Mouse (Mus musculus) myocyte (in vitro differentiated cells): Measurements from ENCODE around the gene Tnik. TPM values are rescaled to one million over a fixed set of nuclear protein-coding genes. Genes with fewer than 3 reads are reported as not detected.

Experiments used
- H3K27me3 ChIP-seq: one replicate; pipeline ENCODE4 v1.6.1; 2011; ENCODE audit not compliant: control insufficient read depth, insufficient read depth, insufficient read length
- H3K36me3 ChIP-seq: one replicate; pipeline ENCODE4 v1.6.1; 2011; ENCODE audit not compliant: control insufficient read depth, insufficient read depth
- H3K4me2 ChIP-seq: one replicate; pipeline ENCODE4 v1.6.1; 2011; ENCODE audit warnings: low read depth, control low read depth
- H3K4me3 ChIP-seq: one replicate; pipeline ENCODE4 v1.5.1; 2011; ENCODE audit warnings: mild to moderate bottlenecking, control low read depth, moderate library complexity
- H3K79me2 ChIP-seq: one replicate; pipeline ENCODE4 v1.6.1; 2011; ENCODE audit not compliant: control insufficient read depth, insufficient read depth
- H3ac ChIP-seq: one replicate; pipeline ENCODE4 v1.6.1; 2011; ENCODE audit not compliant: control insufficient read depth, insufficient read length
- CEBPB ChIP-seq: IDR thresholded peaks from 2 replicates; pipeline ENCODE4 v1.6.1; 2011; ENCODE audit warnings: mild to moderate bottlenecking, moderate library complexity; ENCODE audit not compliant: poor library complexity, insufficient read depth, severe bottlenecking
- E2F4 ChIP-seq: IDR thresholded peaks from one replicate; pipeline ENCODE4 v1.6.1; 2011; ENCODE audit warnings: mild to moderate bottlenecking, control low read depth, moderate library complexity; ENCODE audit not compliant: insufficient read depth
- MAX ChIP-seq: IDR thresholded peaks from one replicate; pipeline ENCODE4 v1.6.1; 2011; ENCODE audit warnings: low read depth, mild to moderate bottlenecking, control low read depth
- MYOD1 ChIP-seq, 3 experiments: IDR thresholded peaks; one replicate each; pipeline ENCODE4 v1.6.1; 2011; ENCODE audit warnings: control low read depth in 2 of 3, low read depth in 2 of 3, mild to moderate bottlenecking in 2 of 3, moderate library complexity in 1 of 3; ENCODE audit not compliant: insufficient read length in 2 of 3, control insufficient read depth in 1 of 3
- MYOG ChIP-seq, 3 experiments: IDR thresholded peaks; one replicate each; pipeline ENCODE4 v1.6.1; 2011; ENCODE audit warnings: control low read depth in 2 of 3, low read depth in 2 of 3, mild to moderate bottlenecking in 2 of 3; ENCODE audit not compliant: insufficient read length in 2 of 3, control insufficient read depth in 1 of 3, insufficient read depth in 1 of 3
- POLR2A ChIP-seq: IDR thresholded peaks from one replicate; pipeline ENCODE4 v1.6.1; 2011; ENCODE audit warnings: low read depth, mild to moderate bottlenecking, control low read depth, moderate library complexity; ENCODE audit not compliant: insufficient read length
- POLR2AphosphoS2 ChIP-seq: IDR thresholded peaks from one replicate; pipeline ENCODE4 v1.6.1; 2011; ENCODE audit warnings: low read depth, control low read depth; ENCODE audit not compliant: insufficient read length
- REST ChIP-seq: IDR thresholded peaks from one replicate; pipeline ENCODE4 v1.6.1; 2011; ENCODE audit warnings: mild to moderate bottlenecking, control low read depth, moderate library complexity; ENCODE audit not compliant: insufficient read depth, insufficient read length
- SRF ChIP-seq: IDR thresholded peaks from one replicate; pipeline ENCODE4 v1.6.1; 2011; ENCODE audit warnings: low read depth; ENCODE audit not compliant: control insufficient read depth, insufficient read length
- TCF12 ChIP-seq: IDR thresholded peaks from one replicate; pipeline ENCODE4 v1.6.1; 2011; ENCODE audit warnings: mild to moderate bottlenecking, control low read depth; ENCODE audit not compliant: poor library complexity, insufficient read depth, severe bottlenecking
- TCF3 ChIP-seq: IDR thresholded peaks from one replicate; pipeline ENCODE4 v1.6.1; 2011; ENCODE audit warnings: low read depth, control low read depth; ENCODE audit not compliant: insufficient read length
- USF1 ChIP-seq: IDR thresholded peaks from one replicate; pipeline ENCODE4 v1.6.1; 2011; ENCODE audit warnings: low read depth, mild to moderate bottlenecking, control low read depth, moderate library complexity
- polyA plus RNA-seq: library from polyadenylated mRNA; unstranded; fragments of >200 nt; fragmentation: generic; extraction: Trizol; gene quantifications from one replicate; pipeline ENCODE4 v1.2.1, GENCODE M21; 2012; ENCODE audit warnings: missing spikeins

Gene Tnik
- polyA plus RNA-seq, 1 experiment, result 1.8 TPM

DNA sequence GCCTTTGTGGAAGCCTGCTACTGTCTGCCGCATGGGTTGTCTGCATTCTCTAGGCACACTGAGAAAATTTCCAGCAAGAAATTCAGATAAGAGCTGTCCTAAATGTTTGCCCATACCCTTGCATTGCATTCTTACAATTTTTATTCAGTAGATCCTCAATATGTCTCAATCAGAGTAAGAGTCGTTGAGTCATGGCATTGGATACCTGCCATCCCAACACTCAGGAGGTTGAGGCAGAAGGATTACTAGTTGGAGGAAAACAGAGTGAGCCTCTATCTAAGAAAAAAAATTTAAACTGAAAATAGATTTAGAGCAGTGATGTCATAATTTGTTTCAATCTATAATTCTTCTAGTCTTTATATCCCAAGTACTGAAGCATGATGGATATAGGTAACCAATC, 109.4 kb downstream of the Tnik start:
- H3ac ChIP-seq, result no peak overlapping the region
- no peak overlapping the region for H3K4me3 ChIP-seq
- H3K36me3 ChIP-seq, result no peaks in the 10 kb centered on the region
- no peak overlapping the region for H3K4me2 ChIP-seq
- TF ChIP-seq CEBPB (no peak), USF1 (no peak), REST (no peak), MAX (no peak), SRF (no peak), TCF3 (no peak), MYOD1 (IDR thresholded peaks at IDR 0.05; ENCODE audit: control insufficient read depth in 1 of 3, insufficient read length in 2 of 3, low read depth in 2 of 3) (no peak), POLR2AphosphoS2 (no peak), TCF12 (no peak), MYOG (IDR thresholded peaks at IDR 0.05; ENCODE audit: control insufficient read depth in 1 of 3, insufficient read depth in 1 of 3, insufficient read length in 2 of 3, low read depth in 2 of 3) (no peak), E2F4 (no peak), POLR2A (no peak)
- no peaks in the 10 kb centered on the region for H3K27me3 ChIP-seq
- no peaks in the 10 kb centered on the region for H3K79me2 ChIP-seq

DNA sequence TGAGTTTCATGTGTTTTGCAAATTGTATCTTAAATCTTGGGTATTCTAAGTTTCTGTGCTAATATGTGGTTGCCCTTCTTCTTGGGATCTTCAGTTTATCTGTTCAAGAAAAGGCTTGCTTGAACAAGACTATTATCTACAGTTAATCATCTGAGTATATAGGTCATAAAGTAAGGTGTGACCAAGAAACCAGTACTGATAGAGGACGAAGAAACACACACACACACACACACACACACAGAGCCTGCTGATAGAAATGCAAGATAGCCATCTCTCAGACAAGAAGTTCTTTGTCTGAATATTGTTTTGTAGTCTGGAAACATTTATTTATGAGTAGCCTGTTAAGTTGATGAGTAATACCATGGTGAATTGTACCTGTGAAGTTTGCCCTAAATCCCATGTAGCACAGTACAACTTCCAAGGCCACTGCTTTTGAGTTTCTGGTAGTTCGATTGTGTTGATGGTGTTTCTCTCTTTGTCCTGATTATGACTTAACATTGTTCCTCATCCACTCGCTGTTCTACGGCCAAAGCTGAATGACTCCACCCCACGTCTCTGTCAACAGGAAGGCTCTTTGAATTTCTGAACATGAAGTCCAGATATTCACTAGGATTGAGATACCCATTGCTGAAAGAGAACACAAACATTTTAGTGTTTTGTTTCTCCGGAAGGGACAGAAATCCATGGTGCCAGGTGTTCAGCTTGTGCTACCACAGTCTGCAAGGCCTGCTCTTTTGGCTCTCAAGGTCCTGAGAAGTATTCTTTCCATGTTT, 111.9 kb downstream of the Tnik start:
- Histone ChIP-seq H3K4me2 (no peak overlapping the region), H3K79me2 (no peaks in the 10 kb centered on the region)
- TF ChIP-seq TCF3, result no peak

DNA sequence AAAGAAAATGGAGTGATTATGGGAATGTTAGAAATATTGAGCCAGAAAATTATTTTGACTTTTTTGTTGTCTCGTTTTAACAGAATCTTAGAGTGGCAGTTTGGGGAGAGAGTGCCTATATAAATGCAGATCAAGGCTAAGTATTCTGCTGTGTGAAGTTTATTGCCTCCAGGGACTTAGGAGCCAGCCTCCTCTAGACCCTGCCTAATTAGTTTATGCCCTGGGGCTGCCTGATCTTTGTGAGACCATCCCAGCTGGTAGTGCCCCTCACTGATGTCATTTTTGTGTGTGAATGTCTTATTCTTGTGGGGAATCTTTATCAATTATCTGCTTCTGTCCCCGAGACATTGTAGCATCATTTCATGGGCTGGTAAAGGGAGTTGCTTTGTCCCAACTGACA, 117.2 kb downstream of the Tnik start:
- Histone ChIP-seq H3K4me2 (no peak overlapping the region), H3K36me3 (no peaks in the 10 kb centered on the region), H3ac (no peak overlapping the region), H3K79me2 (no peaks in the 10 kb centered on the region), H3K4me3 (no peak overlapping the region), H3K27me3 (no peaks in the 10 kb centered on the region)
- no peak for TF ChIP-seq USF1
- TF ChIP-seq MYOD1 (IDR thresholded peaks at IDR 0.05; ENCODE audit: control insufficient read depth in 1 of 3, insufficient read length in 2 of 3, low read depth in 2 of 3), result no peak
- TF ChIP-seq TCF12, result no peak
- no peak for TF ChIP-seq SRF
- TF ChIP-seq CEBPB, result no peak
- no peak for TF ChIP-seq E2F4
- TF ChIP-seq TCF3, result no peak
- no peak for TF ChIP-seq REST
- no peak for TF ChIP-seq MAX
- TF ChIP-seq MYOG (IDR thresholded peaks at IDR 0.05; ENCODE audit: control insufficient read depth in 1 of 3, insufficient read depth in 1 of 3, insufficient read length in 2 of 3, low read depth in 2 of 3), result no peak

More for the DNA sequence above, 111.9 kb downstream of the Tnik start:
- no peaks in the 10 kb centered on the region for H3K36me3 ChIP-seq
- H3ac ChIP-seq, result no peak overlapping the region
- no peaks in the 10 kb centered on the region for H3K27me3 ChIP-seq
- no peak overlapping the region for H3K4me3 ChIP-seq

- H3K36me3 ChIP-seq, result no peaks in the 10 kb centered on the region
- H3ac ChIP-seq, result no peak overlapping the region
- no peak for TF ChIP-seq CEBPB
- no peak for TF ChIP-seq USF1
- no peaks in the 10 kb centered on the region for H3K27me3 ChIP-seq
- no peak overlapping the region for H3K4me2 ChIP-seq
- no peak overlapping the region for H3K4me3 ChIP-seq
- H3K79me2 ChIP-seq, result no peaks in the 10 kb centered on the region
Measured at GRCm38 (mm10) chr3:28383526-28384126, 120.6 kb downstream of the Tnik start.

GRCm38 (mm10) chr3:28385199-28385975, 122.4 kb downstream of the Tnik start:
- H3K27me3 ChIP-seq, result no peaks in the 10 kb centered on the region
- no peak overlapping the region for H3K4me2 ChIP-seq
- no peaks in the 10 kb centered on the region for H3K36me3 ChIP-seq
- H3K79me2 ChIP-seq, result no peaks in the 10 kb centered on the region
- no peak overlapping the region for H3K4me3 ChIP-seq
- no peak overlapping the region for H3ac ChIP-seq
- no peak for TF ChIP-seq MYOG (IDR thresholded peaks at IDR 0.05; ENCODE audit: control insufficient read depth in 1 of 3, insufficient read depth in 1 of 3, insufficient read length in 2 of 3, low read depth in 2 of 3)
- no peak for TF ChIP-seq USF1
- no peak for TF ChIP-seq SRF
- TF ChIP-seq TCF12, result no peak
- TF ChIP-seq CEBPB, result no peak
- TF ChIP-seq MAX, result no peak
